Mouse (Mus musculus): ENCODE data around the gene Pdk2. TPM values are rescaled to one million over a fixed set of nuclear protein-coding genes. Genes with fewer than 3 reads are reported as not detected.
A peak's percentile ranks its signal among the peaks of the same experiment; 100 is the strongest.

The Pdk2 gene
- polyA plus RNA-seq, 2 experiments: 29.6 to 34.9 TPM

DNA sequence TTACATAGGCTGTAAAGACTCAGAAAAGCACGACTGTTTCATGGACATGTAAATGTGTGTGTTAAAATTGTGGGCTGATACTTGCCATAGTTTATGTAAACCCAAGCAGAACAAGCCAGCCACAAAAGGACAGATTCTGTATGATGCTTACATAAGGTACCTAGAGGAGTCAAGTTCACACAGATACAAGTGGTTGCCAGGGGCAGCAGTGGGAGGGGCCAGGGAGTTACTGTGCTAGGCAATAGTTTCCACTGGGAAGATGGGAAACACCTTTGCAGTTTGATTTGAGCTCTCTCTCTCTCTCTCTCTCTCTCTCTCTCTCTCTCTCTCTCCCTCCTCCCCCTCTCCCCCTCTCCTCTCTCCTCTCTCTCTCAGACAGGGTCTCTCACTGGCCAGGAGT is 56.0 kb downstream of the Pdk2 start:
- TF ChIP-seq POLR2A (IDR thresholded peaks at IDR 0.05; ENCODE audit: borderline replicate concordance, extremely low read depth, insufficient read depth, insufficient read length): no peak
- Histone ChIP-seq H3K9ac (ENCODE audit: low read depth, low read length, severe bottlenecking) (no peak overlapping the region), H3K9me3 (ENCODE audit: control insufficient read depth, low read length) (no peaks in the 10 kb centered on the region), H3K4me3 (replicated peaks; ENCODE audit: low read length) (no peak overlapping the region), H3K4me1 (ENCODE audit: control insufficient read depth, insufficient read depth, low read length) (peaks cover 23% of the 10 kb centered on the region), H3K27ac (replicated peaks; ENCODE audit: low read depth, low read length) (no peak overlapping the region), H3K4me2 (replicated peaks; ENCODE audit: low read depth, low read length, severe bottlenecking) (no peak overlapping the region), H3K36me3 (ENCODE audit: control insufficient read depth, insufficient read depth, low read length) (no peaks in the 10 kb centered on the region), H3K27me3 (ENCODE audit: control insufficient read depth, insufficient read depth, low read length) (no peaks in the 10 kb centered on the region)
- DNase-seq (ENCODE audit: low spot score): no peak
- 33% methylated on average over 1 of the region's 1 CpGs for WGBS
- ATAC-seq (ENCODE audit: low FRiP score, low read depth): no peak

DNA sequence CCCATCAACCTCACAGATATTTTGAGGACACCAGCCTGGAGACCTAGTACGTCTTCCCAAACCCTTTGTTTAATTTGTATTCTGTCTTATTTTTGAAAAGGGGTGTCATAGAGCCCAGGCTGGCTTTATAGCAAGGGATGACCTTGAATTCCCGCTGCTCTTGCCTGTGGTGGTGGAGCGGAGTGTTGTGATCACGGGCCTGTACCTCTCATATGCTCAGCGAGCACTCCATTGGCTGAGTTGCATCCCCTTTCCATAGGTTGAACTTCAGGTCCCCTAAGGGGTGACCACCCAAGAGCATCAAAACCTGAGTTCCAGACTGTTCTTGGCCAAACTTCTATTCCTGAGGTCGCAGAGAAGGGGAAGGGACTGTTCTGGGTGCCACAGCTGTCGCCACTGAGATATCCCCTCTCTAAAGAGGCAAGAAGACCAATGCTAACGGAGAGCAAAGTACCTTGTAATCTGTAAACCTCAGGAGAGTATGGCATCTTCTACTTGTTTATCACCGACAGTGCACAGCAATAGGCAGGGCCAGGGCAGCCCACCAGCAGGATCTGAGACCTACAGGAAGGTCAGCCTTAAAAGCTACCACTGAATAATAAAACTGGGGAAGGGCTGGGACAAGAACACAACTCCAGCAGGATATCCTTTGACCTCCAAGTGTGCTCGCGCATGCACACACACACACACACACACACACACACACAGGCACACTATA is 61.5 kb downstream of the Pdk2 start:
- Histone ChIP-seq H3K4me3 (replicated peaks; ENCODE audit: low read length) (no peak overlapping the region; the same call in 1 of the 2 replicates), H3K4me2 (replicated peaks; ENCODE audit: low read depth, low read length, severe bottlenecking) (peak overlapping the region; percentile 48; the same call in 1 of the 2 replicates), H3K36me3 (ENCODE audit: control insufficient read depth, insufficient read depth, low read length) (no peaks in the 10 kb centered on the region), H3K4me1 (ENCODE audit: control insufficient read depth, insufficient read depth, low read length) (peaks cover 7% of the 10 kb centered on the region), H3K27me3 (ENCODE audit: control insufficient read depth, insufficient read depth, low read length) (no peaks in the 10 kb centered on the region), H3K27ac (replicated peaks; ENCODE audit: low read depth, low read length) (no peak overlapping the region), H3K9me3 (ENCODE audit: control insufficient read depth, low read length) (no peaks in the 10 kb centered on the region), H3K9ac (ENCODE audit: low read depth, low read length, severe bottlenecking) (no peak overlapping the region)
- DNase-seq (ENCODE audit: low spot score) (no peak), ATAC-seq (ENCODE audit: low FRiP score, low read depth) (no peak)
- 78% methylated on average over 11 of the region's 11 CpGs for WGBS
- TF ChIP-seq POLR2A (IDR thresholded peaks at IDR 0.05; ENCODE audit: borderline replicate concordance, extremely low read depth, insufficient read depth, insufficient read length): no peak

DNA sequence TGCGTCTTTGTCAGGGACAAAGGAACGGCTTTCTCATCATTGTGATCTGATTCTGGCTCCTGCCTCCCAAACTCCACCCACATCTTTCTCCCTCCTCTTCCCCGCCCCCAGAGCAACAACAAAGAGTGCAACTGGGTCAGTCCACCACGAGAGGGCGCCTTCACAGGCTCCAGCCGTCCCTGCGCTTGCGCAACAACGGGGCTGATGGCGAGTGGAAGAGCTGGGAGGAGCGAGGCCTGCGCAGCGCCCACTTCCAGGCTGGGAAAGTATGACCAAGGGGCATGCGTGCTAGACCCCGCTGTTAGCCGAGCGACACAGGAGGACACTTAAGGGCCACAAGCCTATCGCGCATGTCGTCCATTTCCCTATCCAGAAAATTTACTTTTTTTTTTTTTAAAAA is 62.2 kb downstream of the Pdk2 start:
- Histone ChIP-seq H3K4me2 (replicated peaks; ENCODE audit: low read depth, low read length, severe bottlenecking) (peak overlapping the region; percentile 48), H3K27me3 (ENCODE audit: control insufficient read depth, insufficient read depth, low read length) (no peaks in the 10 kb centered on the region), H3K4me1 (ENCODE audit: control insufficient read depth, insufficient read depth, low read length) (peaks cover 7% of the 10 kb centered on the region), H3K27ac (replicated peaks; ENCODE audit: low read depth, low read length) (no peak overlapping the region), H3K9me3 (ENCODE audit: control insufficient read depth, low read length) (no peaks in the 10 kb centered on the region), H3K4me3 (replicated peaks; ENCODE audit: low read length) (peak overlapping the region; percentile 25), H3K36me3 (ENCODE audit: control insufficient read depth, insufficient read depth, low read length) (no peaks in the 10 kb centered on the region), H3K9ac (ENCODE audit: low read depth, low read length, severe bottlenecking) (0 out of 2 replicates have a peak overlapping the region, but pooled peaks have one; percentile 18)
- under 1% methylated on average over 20 of the region's 20 CpGs for WGBS
- DNase-seq (ENCODE audit: low spot score): peak; percentile 95
- TF ChIP-seq POLR2A (IDR thresholded peaks at IDR 0.05; ENCODE audit: borderline replicate concordance, extremely low read depth, insufficient read depth, insufficient read length): 0 out of 2 replicates have a peak, but pooled peaks have one; percentile 45
- ATAC-seq (ENCODE audit: low FRiP score, low read depth): peak; percentile 92

DNA sequence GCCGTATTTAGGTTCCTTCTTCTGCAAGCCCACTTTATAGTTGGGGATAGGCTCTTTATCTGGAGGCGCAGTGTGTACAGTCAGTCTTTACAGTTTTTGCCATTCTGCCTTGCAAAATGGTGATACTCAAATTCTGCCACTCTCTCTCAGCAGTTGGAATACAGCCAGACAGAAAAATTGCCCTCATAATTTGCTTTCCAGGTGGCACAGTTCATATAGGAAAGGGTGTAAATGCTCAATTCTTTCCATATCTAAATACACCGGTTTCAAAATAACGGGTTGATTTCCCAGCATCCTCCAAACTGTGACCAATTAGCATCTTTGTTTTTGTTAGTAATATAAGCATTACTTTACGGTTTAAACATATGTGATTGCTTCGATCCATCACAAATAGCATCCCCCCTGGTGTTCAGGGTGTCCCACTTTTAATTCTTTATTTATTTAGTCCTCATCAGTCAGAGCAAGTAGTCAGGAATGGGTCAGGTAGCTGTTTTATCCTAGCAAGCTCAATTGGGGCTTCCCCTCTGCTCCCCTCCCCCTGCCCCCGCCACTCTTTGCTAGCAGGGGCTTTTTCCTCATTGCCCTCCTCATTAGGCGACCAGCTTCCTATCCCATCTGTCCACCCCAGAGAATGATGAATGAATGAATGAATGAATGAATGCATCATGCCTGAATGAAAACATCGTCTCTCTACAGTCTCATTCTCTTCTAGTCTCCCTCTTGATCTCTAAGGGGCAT is 62.8 kb downstream of the Pdk2 start:
- no peak for TF ChIP-seq POLR2A (IDR thresholded peaks at IDR 0.05; ENCODE audit: borderline replicate concordance, extremely low read depth, insufficient read depth, insufficient read length)
- Histone ChIP-seq H3K9ac (ENCODE audit: low read depth, low read length, severe bottlenecking) (0 out of 2 replicates have a peak overlapping the region, but pooled peaks have one; percentile 18), H3K36me3 (ENCODE audit: control insufficient read depth, insufficient read depth, low read length) (no peaks in the 10 kb centered on the region), H3K27me3 (ENCODE audit: control insufficient read depth, insufficient read depth, low read length) (no peaks in the 10 kb centered on the region), H3K9me3 (ENCODE audit: control insufficient read depth, low read length) (no peaks in the 10 kb centered on the region), H3K4me1 (ENCODE audit: control insufficient read depth, insufficient read depth, low read length) (peaks cover 7% of the 10 kb centered on the region), H3K27ac (replicated peaks; ENCODE audit: low read depth, low read length) (no peak overlapping the region), H3K4me2 (replicated peaks; ENCODE audit: low read depth, low read length, severe bottlenecking) (peak overlapping the region; percentile 48), H3K4me3 (replicated peaks; ENCODE audit: low read length) (peak overlapping the region; percentile 25)
- WGBS: 44% methylated on average over 9 of the region's 9 CpGs
- ATAC-seq (ENCODE audit: low FRiP score, low read depth) (peak; percentile 17; the same call in 1 of the 2 replicates), DNase-seq (ENCODE audit: low spot score) (no peak)

Other genes with a start within 250 kb of the Pdk2 start
- 1,421 and 1,570 TPM in 2 replicates for gene Col1a1, start 105.1 kb downstream of the Pdk2 start, polyA plus RNA-seq (2012; rRNA removed)
- 2,528 and 2,873 TPM in 2 replicates for gene Col1a1, start 105.1 kb downstream of the Pdk2 start, polyA plus RNA-seq (2014; fragmentation: Nextera tagmentation; extraction: Ambion mirVana)
- gene Hils1, start 73.8 kb downstream of the Pdk2 start, polyA plus RNA-seq (2012; rRNA removed): 0.41 and 0.58 TPM in 2 replicates
- gene Hils1, start 73.8 kb downstream of the Pdk2 start, polyA plus RNA-seq (2014; fragmentation: Nextera tagmentation; extraction: Ambion mirVana): 0.29 TPM in 1 of 2 replicates, not detected in the other
- gene Sgca, start 65.0 kb downstream of the Pdk2 start, polyA plus RNA-seq (2012; rRNA removed): 19.4 and 32.9 TPM in 2 replicates
- 9.1 and 10.2 TPM in 2 replicates for gene Sgca, start 65.0 kb downstream of the Pdk2 start, polyA plus RNA-seq (2014; fragmentation: Nextera tagmentation; extraction: Ambion mirVana)
- 32.8 and 34.6 TPM in 2 replicates for gene Ppp1r9b, start 50.3 kb downstream of the Pdk2 start, polyA plus RNA-seq (2012; rRNA removed)
- 17.3 and 17.9 TPM in 2 replicates for gene Ppp1r9b, start 50.3 kb downstream of the Pdk2 start, polyA plus RNA-seq (2014; fragmentation: Nextera tagmentation; extraction: Ambion mirVana)
- 46.0 and 59.7 TPM in 2 replicates for gene Samd14, start 31.5 kb downstream of the Pdk2 start, polyA plus RNA-seq (2012; rRNA removed)
- gene Samd14, start 31.5 kb downstream of the Pdk2 start, polyA plus RNA-seq (2014; fragmentation: Nextera tagmentation; extraction: Ambion mirVana): 25.5 and 31.7 TPM in 2 replicates
- gene Itga3, start 35.4 kb upstream of the Pdk2 start, polyA plus RNA-seq (2012; rRNA removed): 12.7 and 14.3 TPM in 2 replicates
- 8.6 and 10.0 TPM in 2 replicates for gene Itga3, start 35.4 kb upstream of the Pdk2 start, polyA plus RNA-seq (2014; fragmentation: Nextera tagmentation; extraction: Ambion mirVana)
- gene Dlx3, start 78.8 kb upstream of the Pdk2 start, polyA plus RNA-seq (2012; rRNA removed): 8.3 and 8.6 TPM in 2 replicates
- gene Dlx3, start 78.8 kb upstream of the Pdk2 start, polyA plus RNA-seq (2014; fragmentation: Nextera tagmentation; extraction: Ambion mirVana): 14.3 and 16.3 TPM in 2 replicates
- 2.0 and 2.4 TPM in 2 replicates for gene Dlx4, start 104.9 kb upstream of the Pdk2 start, polyA plus RNA-seq (2012; rRNA removed)
- gene Dlx4, start 104.9 kb upstream of the Pdk2 start, polyA plus RNA-seq (2014; fragmentation: Nextera tagmentation; extraction: Ambion mirVana): 3.3 and 3.4 TPM in 2 replicates
- gene Tac4, start 220.2 kb upstream of the Pdk2 start, polyA plus RNA-seq (2012; rRNA removed): 0.08 TPM in 1 of 2 replicates, not detected in the other
- gene Tac4, start 220.2 kb upstream of the Pdk2 start, polyA plus RNA-seq (2014; fragmentation: Nextera tagmentation; extraction: Ambion mirVana): not detected in 2 replicates

Data from limb, embryonic 14.5 days (tissue).